Mouse (Mus musculus): ENCODE data around the gene Zfp280c.

DNA sequence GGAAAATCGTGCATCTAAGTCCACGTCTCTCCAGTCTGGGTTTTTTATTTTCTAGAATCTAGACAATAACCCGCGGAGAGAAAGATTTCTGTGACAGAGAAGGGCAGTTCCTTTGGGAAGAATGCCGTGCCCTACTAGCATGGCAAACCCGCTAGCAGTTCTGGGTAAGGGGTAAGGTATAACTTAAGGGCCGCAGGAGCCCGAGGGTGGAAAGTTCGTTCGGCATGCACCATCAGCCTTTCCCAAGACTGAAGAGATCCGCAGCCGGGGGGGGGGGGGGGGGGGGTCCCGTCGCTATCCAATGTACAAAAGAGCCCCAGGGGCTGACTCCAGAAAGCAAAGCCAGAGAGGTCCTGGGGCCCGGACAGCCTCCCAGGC is 594 bp downstream of the Zfp280c start:
- no peak for TF ChIP-seq CTCF (IDR thresholded peaks at IDR 0.05)
- no peak for TF ChIP-seq POLR2A (IDR thresholded peaks at IDR 0.05; ENCODE audit: insufficient read depth, low read depth, low read length)

Measured in heart, adult 2 months (tissue).